Mouse (Mus musculus) liver, embryonic 16.5 days (tissue): Measurements from ENCODE around the gene Rela. TPM values are rescaled to one million over a fixed set of nuclear protein-coding genes. Genes with fewer than 3 reads are reported as not detected.

ENCODE experiments used
- ATAC-seq: fragments of 200-750 bp; cut with Nextera tagmentation; 2 replicates; pipeline ENCODE4 v1.8.0; 2017; ENCODE audit warnings: low read depth, mild to moderate bottlenecking, moderate number of reproducible peaks, moderate library complexity
- H3K27ac ChIP-seq: fragments of 300-500 bp; sonication (generic); 2 replicates; pipeline ENCODE4 v1.5.1; 2014; ENCODE audit warnings: mild to moderate bottlenecking, low read length
- H3K27me3 ChIP-seq: fragments of 300-500 bp; sonication (generic); 2 replicates; pipeline ENCODE4 v1.6.1; 2014; ENCODE audit warnings: low read depth, low read length, mixed read lengths; ENCODE audit not compliant: control insufficient read depth, insufficient read depth
- H3K36me3 ChIP-seq: fragments of 300-500 bp; sonication (generic); 2 replicates; pipeline ENCODE4 v1.6.1; 2014; ENCODE audit warnings: mild to moderate bottlenecking; ENCODE audit not compliant: control insufficient read depth, insufficient read depth
- H3K4me1 ChIP-seq: fragments of 300-500 bp; sonication (generic); 2 replicates; pipeline ENCODE4 v1.6.1; 2014; ENCODE audit warnings: low read depth, low read length, mixed read lengths; ENCODE audit not compliant: control insufficient read depth
- H3K4me2 ChIP-seq: fragments of 300-500 bp; sonication (generic); 2 replicates; pipeline ENCODE4 v1.6.1; 2014; ENCODE audit warnings: low read depth, low read length, mixed read lengths
- H3K4me3 ChIP-seq: fragments of 300-500 bp; sonication (generic); 2 replicates; pipeline ENCODE4 v1.5.1; 2014; ENCODE audit warnings: low read depth, mild to moderate bottlenecking, low read length
- H3K9ac ChIP-seq: fragments of 300-500 bp; sonication (generic); 2 replicates; pipeline ENCODE4 v1.6.1; 2014; ENCODE audit warnings: low read depth, low read length
- H3K9me3 ChIP-seq: fragments of 300-500 bp; sonication (generic); replicated peaks from 2 replicates; pipeline ENCODE4 v1.6.1; 2016; ENCODE audit warnings: low read length; ENCODE audit not compliant: control insufficient read depth
- WGBS: fragments of 180-500 bp; shearing (Covaris S2); extraction: QIAGEN DNeasy Blood & Tissue Kit; methylation state at CpG from one replicate; pipeline ENCODE4 v1.1.7; 2014; ENCODE audit not compliant: insufficient replicate concordance; 5-methylcytosine and 5-hydroxymethylcytosine counted together
- polyA plus RNA-seq: library from polyadenylated mRNA; unstranded; fragments of >200 nt; fragmentation: Nextera tagmentation; extraction: Ambion mirVana; gene quantifications from 2 replicates; pipeline ENCODE4 v1.2.1, GENCODE M21; 2015

The Rela gene
- polyA plus RNA-seq, 1 experiment from 2014 or later, result 23.6 TPM

DNA sequence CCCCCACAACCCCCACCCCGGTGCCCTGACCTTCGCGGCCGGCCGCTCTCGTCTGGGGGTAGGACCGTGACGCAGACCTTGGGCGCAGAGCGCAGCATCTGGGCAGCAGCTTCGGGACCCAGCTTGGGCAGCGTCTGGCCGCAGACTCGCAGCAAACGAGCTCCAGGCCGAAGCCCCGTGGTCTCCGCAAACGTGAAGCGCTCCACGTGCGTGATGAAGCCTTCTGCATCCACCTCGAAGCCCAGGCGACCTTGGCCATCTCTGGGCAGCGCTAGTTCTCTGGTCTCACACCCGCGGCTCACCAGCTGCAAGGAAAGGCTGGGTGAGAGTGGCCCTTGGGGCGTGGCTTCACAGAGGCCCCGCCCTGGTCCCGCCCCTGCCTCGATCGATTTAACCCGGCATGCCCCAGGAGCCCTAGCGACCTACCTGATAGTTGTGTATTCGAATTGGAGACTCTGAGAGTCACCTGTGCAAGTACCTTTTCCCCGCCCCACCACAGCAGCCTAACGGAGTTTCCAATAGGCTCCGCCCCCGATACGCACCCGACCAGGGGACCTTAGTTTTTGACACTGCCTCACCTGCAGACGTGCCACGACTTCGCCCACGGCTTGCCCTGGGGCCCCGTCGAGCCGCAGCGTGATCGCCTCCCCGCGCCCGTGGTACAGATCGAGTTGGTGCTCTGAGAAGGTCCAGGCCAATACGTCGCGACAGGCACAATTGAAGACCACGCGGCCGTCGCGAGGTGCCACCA, 16.9 kb downstream of the Rela start:
- ATAC-seq, result peak; percentile 56
- no peaks in the 10 kb centered on the region for H3K9me3 ChIP-seq
- H3K4me3 ChIP-seq, result peak overlapping the region; percentile 26
- no peaks in the 10 kb centered on the region for H3K27me3 ChIP-seq
- H3K9ac ChIP-seq, result no peak overlapping the region
- 76% methylated on average over 62 of the region's 62 CpGs for WGBS
- peaks cover 16% of the 10 kb centered on the region for H3K4me1 ChIP-seq
- H3K27ac ChIP-seq, result no peak overlapping the region
- H3K4me2 ChIP-seq, result peak overlapping the region; percentile 53
- H3K36me3 ChIP-seq, result peaks cover 63% of the 10 kb centered on the region

DNA sequence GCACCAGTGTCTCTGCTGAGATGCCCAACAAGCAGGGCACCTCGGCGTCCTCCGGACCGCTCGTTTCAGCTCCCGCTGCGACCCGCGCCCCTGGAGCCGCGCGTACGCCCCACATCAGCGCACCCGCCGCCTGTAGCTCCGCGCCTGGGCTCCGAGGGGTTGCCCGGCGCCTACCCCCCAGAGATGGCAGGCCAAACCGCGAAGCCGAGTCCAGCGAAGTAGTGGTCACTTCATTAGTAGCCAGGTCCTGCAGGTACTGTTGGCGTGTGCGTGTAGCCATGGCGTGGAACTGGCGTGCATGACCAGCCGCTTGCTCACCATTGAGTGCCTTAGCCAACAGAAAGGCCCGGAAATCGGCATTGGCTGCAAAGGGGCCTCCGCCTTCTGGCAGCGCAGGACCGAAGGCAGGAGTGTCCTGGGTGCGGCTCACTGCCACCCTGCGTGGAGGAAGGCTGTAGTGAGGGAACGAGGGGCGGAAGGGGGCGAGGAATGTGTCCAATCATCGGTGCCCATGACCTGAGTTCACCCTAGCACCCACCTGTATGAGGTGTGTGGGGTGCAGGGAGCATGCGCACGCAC, 17.5 kb downstream of the Rela start:
- Histone ChIP-seq H3K9ac (no peak overlapping the region), H3K36me3 (peaks cover 65% of the 10 kb centered on the region), H3K9me3 (no peaks in the 10 kb centered on the region), H3K4me1 (peaks cover 11% of the 10 kb centered on the region), H3K27ac (no peak overlapping the region), H3K4me3 (peak overlapping the region; percentile 26), H3K27me3 (no peaks in the 10 kb centered on the region), H3K4me2 (peak overlapping the region; percentile 53)
- WGBS, result 82% methylated on average over 43 of the region's 43 CpGs
- ATAC-seq, result no peak

DNA sequence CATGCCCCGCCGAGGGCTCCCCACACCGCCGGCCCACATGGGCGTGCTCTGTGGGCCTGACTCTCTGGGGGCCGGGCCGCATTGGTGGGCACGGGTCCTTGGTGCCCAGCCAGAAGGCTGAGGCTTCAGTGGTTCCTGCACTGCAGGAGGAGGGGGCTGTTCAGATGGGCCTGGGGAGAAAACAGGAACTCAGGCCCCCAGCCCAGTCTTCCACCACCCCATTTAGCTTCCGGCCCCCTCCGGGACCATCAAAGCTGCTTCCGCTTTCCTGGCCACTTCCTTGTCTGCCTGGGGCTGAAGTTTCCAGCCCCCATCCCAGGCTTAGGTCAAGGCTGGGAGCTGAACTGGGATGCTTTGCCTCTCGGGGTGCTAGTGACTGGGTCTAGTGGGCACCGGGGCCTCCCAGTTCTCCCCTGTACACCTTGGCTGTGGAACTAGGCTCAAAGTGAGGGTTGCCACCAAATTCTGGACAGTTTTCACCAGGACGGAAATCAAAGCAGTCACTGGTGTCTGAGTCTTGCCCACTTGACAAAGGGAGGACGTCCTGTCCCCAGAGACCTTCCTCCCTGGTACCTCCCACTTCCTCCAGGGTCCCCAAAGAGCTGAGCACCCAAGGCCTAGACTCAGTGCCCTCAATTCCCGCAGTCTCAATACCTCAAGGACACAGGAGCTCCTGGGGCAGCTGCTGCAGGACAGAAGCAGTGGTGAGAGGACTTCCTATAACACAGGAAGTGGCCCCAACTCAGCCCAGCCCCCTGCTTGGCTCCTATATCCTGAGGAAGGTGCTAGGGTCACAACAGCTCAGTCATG, 23.9 kb downstream of the Rela start:
- H3K4me2 ChIP-seq, result peak overlapping the region; percentile 96
- H3K36me3 ChIP-seq, result peaks cover 25% of the 10 kb centered on the region
- peak overlapping the region; percentile 35 for H3K9ac ChIP-seq
- H3K4me3 ChIP-seq, result peak overlapping the region; percentile 84
- no peaks in the 10 kb centered on the region for H3K27me3 ChIP-seq
- H3K4me1 ChIP-seq, result peaks cover 54% of the 10 kb centered on the region
- peak overlapping the region; percentile 58 for H3K27ac ChIP-seq
- WGBS, result 25% methylated on average over 16 of the region's 16 CpGs
- no peaks in the 10 kb centered on the region for H3K9me3 ChIP-seq
- ATAC-seq, result no peak

DNA sequence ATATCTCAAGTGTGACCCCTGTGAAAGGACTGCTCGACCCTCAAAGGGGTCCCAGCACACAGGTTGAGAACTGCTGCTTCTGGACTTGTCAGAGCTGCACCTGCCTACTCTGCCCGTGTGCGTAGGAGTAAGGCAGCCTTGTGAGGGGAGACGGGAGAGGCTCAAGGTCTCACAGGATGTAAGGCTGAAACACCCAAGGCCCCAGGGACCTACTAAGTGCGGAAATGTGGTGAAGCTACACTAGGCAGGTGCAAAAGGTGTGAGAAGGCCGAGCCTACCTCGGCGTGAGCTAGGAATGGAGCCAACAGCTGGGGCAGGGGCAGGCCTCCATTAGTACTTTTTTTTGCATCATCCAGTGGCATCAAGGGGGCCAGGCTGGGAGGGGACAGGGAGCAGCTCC, 25.0 kb downstream of the Rela start:
- H3K4me1 ChIP-seq, result peaks cover 62% of the 10 kb centered on the region
- no peaks in the 10 kb centered on the region for H3K9me3 ChIP-seq
- peak overlapping the region; percentile 89 for H3K9ac ChIP-seq
- no peaks in the 10 kb centered on the region for H3K27me3 ChIP-seq
- H3K4me3 ChIP-seq, result peak overlapping the region; percentile 84
- no peak for ATAC-seq
- peaks cover 27% of the 10 kb centered on the region for H3K36me3 ChIP-seq
- 42% methylated on average over 8 of the region's 8 CpGs for WGBS
- peak overlapping the region; percentile 98 for H3K27ac ChIP-seq
- peak overlapping the region; percentile 96 for H3K4me2 ChIP-seq

DNA sequence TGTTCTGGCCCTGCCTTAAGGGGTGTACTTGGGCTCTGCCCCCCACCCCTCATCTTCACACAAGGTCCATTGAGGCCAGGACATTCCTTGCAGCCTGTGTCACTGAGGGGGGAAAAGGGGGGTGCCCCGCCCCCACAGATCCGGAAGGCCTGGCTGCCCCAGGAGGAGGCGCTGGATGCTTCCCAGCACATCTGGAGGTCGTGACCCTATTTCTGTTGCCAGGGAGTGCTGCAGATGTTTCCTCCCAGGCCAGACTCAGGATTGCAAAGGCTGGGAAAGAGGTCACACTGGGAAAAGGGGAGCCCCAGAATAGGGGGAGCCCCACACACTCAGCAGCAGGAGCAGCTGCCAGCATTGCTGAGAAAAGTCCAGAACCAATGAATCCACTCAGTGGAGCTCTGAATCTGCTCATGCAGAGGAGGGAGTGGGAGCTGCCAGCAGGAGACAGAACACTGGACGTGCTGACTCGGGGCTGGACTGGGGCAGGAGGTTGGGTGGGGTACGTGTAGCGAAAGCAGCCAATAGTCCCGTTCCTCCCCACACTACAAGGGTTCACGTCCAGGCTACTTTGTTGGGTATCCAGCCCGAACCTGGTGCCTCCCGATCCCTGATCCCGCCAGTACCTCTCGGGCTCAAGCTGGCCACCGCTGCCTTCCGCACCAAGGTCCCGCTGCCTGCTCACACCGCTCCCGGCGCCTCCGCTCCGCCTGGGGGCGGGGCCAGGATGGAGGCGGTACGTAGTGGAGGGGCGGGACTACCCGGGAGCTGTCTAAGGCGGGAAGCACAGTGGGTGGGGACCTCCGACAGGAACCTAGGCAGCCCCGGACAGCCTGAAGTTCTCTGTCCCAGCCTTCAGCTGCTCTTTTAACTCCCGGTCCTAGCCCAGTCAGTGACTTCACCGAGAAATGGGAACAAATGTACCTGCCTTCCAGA, 26.0 kb downstream of the Rela start, which contains the start of gene Sipa1:
TSS of gene Sipa1 (minus strand) at position 727 of the 933 bp plus-strand sequence.
- Histone ChIP-seq H3K27ac (peak within 1 kb of the TSS; percentile 98), H3K27me3 (no peaks in the 10 kb centered on the region), H3K4me1 (peaks cover 62% of the 10 kb centered on the region), H3K4me3 (peak within 1 kb of the TSS; percentile 84), H3K9me3 (no peaks in the 10 kb centered on the region), H3K36me3 (peaks cover 25% of the 10 kb centered on the region), H3K4me2 (peak within 1 kb of the TSS; percentile 96), H3K9ac (peak within 1 kb of the TSS; percentile 89)
- WGBS, result under 1% methylated on average over 32 of the region's 32 CpGs
- ATAC-seq, result peak; percentile 83

DNA sequence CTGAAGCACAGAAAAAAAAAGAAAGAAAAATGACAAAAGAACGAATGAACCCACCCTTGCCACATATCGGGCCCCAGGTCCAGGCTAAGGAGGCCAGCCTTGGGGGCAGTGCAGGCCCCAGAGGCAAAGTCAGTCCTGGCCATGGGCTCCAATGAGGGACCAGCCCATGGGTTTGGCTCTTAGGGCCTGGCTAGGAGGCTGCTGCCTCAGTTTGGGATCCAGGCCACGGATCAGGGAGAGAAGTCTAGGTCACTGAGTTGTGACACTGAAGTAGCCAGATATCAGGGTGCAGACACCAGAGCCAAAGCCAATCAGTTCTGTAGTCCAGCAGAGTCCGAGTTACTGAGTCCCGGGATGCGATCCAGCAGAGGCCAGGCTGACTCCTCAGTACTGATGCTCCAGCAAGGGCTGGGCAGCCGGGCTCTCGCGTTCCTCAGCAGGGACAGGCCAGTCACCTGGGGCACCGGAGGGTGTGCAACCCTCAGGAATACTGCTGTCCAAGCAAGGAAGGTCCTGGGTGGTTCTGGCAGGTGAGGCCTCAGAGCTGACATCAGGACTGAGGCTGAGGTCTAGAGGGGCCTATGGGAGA, 27.5 kb downstream of the Rela start:
- no peak for ATAC-seq
- Histone ChIP-seq H3K4me2 (peak overlapping the region; percentile 96), H3K4me1 (peaks cover 64% of the 10 kb centered on the region), H3K36me3 (peaks cover 18% of the 10 kb centered on the region), H3K27ac (peak overlapping the region; percentile 98), H3K9ac (peak overlapping the region; percentile 89), H3K9me3 (no peaks in the 10 kb centered on the region), H3K4me3 (peak overlapping the region; percentile 84), H3K27me3 (no peaks in the 10 kb centered on the region)
- WGBS, result 80% methylated on average over 10 of the region's 10 CpGs

DNA sequence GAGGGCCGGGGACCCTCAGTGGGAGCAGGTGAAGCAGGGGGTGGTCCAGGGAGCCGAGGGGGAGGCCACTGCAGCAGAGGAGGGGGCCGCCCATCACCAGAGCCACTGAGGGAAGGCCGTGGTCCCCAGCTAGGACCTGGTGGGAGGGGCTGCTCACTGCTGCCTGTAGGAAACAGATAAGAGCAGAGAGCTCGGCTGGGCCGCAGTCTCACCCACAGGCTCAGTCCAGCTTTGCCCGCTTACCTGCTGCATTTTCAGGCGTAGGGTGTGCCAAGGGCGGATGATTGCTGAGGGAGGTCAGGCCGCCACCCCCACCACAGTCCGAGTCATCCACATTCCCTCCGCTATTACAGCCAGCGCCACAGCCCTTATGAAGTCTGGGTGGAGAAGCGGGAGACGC, 28.2 kb downstream of the Rela start:
- H3K9me3 ChIP-seq, result no peaks in the 10 kb centered on the region
- WGBS, result 19% methylated on average over 15 of the region's 15 CpGs
- peak overlapping the region; percentile 89 for H3K9ac ChIP-seq
- H3K27me3 ChIP-seq, result no peaks in the 10 kb centered on the region
- peak overlapping the region; percentile 96 for H3K4me2 ChIP-seq
- H3K4me1 ChIP-seq, result peaks cover 59% of the 10 kb centered on the region
- peak overlapping the region; percentile 84 for H3K4me3 ChIP-seq
- peaks cover 18% of the 10 kb centered on the region for H3K36me3 ChIP-seq
- peak overlapping the region; percentile 98 for H3K27ac ChIP-seq
- ATAC-seq, result peak; percentile 87

DNA sequence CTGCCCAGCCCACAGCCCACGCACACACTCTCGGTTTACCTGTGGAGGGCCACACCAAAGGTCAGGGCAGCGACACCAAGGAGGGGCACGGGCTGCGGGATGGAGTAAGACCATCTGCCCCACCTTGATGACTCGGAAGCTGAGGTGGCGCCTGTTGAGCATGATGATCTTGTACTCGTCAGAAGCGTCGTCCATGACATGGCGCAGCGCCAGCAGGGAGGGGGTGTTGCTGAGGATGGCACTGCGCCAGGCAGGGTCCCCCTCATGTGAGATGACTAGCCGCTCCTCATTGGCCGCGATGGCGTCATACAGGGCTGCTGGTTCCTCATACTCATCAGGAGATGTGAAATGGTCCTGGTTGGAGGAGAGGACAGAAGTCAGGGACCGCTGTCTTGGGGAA, 29.1 kb downstream of the Rela start:
- H3K4me3 ChIP-seq, result peak overlapping the region; percentile 84; the same call in 1 of the 2 replicates
- 89% methylated on average over 18 of the region's 18 CpGs for whole genome bisulfite sequencing
- no peak for ATAC-seq
- H3K27ac ChIP-seq, result peak overlapping the region; percentile 98
- H3K9ac ChIP-seq, result peak overlapping the region; percentile 89; the same call in 1 of the 2 replicates
- peaks cover 22% of the 10 kb centered on the region for H3K36me3 ChIP-seq
- H3K4me1 ChIP-seq, result peaks cover 50% of the 10 kb centered on the region
- H3K9me3 ChIP-seq, result no peaks in the 10 kb centered on the region
- no peaks in the 10 kb centered on the region for H3K27me3 ChIP-seq
- peak overlapping the region; percentile 96 for H3K4me2 ChIP-seq
